Comparison of ENCODE assay signal across 21 mouse cellular contexts in the genomic region with DNA sequence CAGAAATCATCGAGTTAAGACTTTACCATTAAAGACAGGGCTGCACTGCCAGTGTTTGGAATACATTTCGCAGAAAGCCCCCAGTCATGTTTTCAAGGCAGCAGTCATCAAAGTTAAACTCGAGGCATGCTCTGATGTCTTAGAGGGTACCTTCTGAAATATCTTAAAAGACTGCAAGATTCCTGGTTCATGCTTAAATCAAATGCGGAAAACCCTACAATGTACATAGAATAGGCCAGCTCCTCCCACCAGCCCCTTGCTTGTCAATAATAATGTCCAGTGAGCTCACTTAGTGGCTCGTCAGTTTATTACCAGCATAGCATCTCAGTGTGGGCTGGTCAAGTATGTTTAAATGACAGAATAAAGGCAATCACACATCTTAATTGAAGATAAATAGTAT. TPM values are rescaled to one million over a fixed set of nuclear protein-coding genes. Genes with fewer than 3 reads are reported as not detected.
DNase-seq lines count a peak whose midpoint lies in the region; ATAC-seq lines count a peak whose summit lies in the region.
"Had no signal": no experiment of that assay in that cellular context is flagged by ENCODE, and none has a peak within 500 bp of the region (broad histone marks: within the 10 kb centered on the region; RNA-seq: fewer than 3 reads in every experiment).

No protein-coding gene starts in this region.

- no peaks in the 10 kb centered on the region for H3K9me3 ChIP-seq in forebrain, embryonic 12.5 days
- H3K9me3 ChIP-seq in forebrain, embryonic 11.5 days (ENCODE audit: control insufficient read depth, low read length), result no peaks in the 10 kb centered on the region
- H3K9me3 ChIP-seq in megakaryocyte, embryonic 14.5 days, result no peaks in the 10 kb centered on the region
- H3K9me3 ChIP-seq in hindbrain, embryonic 15.5 days, result no peaks in the 10 kb centered on the region
- no peaks in the 10 kb centered on the region for H3K9me3 ChIP-seq in neural tube, embryonic 13.5 days
- H3K9me3 ChIP-seq: embryonic facial prominence, embryonic 15.5 days; limb, embryonic 10.5 days; liver, embryonic 13.5 days; midbrain, embryonic 12.5 days had no signal

- no peak overlapping the region for H3K4me3 ChIP-seq in forebrain, embryonic 12.5 days (replicated peaks)
- no peak overlapping the region for H3K4me3 ChIP-seq in forebrain, embryonic 11.5 days (ENCODE audit: low read depth, low read length)
- peak overlapping the region; percentile 84 for H3K4me3 ChIP-seq in megakaryocyte, embryonic 14.5 days (replicated peaks)
- peak overlapping the region; percentile 10 for H3K4me3 ChIP-seq in hindbrain, embryonic 15.5 days
- no peak overlapping the region for H3K4me3 ChIP-seq in neural tube, embryonic 13.5 days
- H3K4me3 ChIP-seq: embryonic facial prominence, embryonic 15.5 days; limb, embryonic 10.5 days; midbrain, embryonic 12.5 days had no signal

- H3K27ac ChIP-seq in forebrain, embryonic 12.5 days, result no peak overlapping the region
- H3K27ac ChIP-seq in forebrain, embryonic 11.5 days (ENCODE audit: low read depth, low read length), result no peak overlapping the region
- no peak overlapping the region for H3K27ac ChIP-seq in hindbrain, embryonic 15.5 days (replicated peaks)
- no peak overlapping the region for H3K27ac ChIP-seq in neural tube, embryonic 13.5 days (replicated peaks)
- H3K27ac ChIP-seq: embryonic facial prominence, embryonic 15.5 days; limb, embryonic 10.5 days; liver, embryonic 13.5 days; midbrain, embryonic 12.5 days had no signal

- H3K9ac ChIP-seq in forebrain, embryonic 12.5 days, result no peak overlapping the region
- no peak overlapping the region for H3K9ac ChIP-seq in forebrain, embryonic 11.5 days (ENCODE audit: low read length)
- peak overlapping the region; percentile 14; the same call in 1 of the 2 replicates for H3K9ac ChIP-seq in hindbrain, embryonic 15.5 days
- H3K9ac ChIP-seq in neural tube, embryonic 13.5 days, result no peak overlapping the region
- H3K9ac ChIP-seq: embryonic facial prominence, embryonic 15.5 days; liver, embryonic 13.5 days; midbrain, embryonic 12.5 days had no signal

- no peaks in the 10 kb centered on the region; the same call in 1 of the 2 replicates for H3K36me3 ChIP-seq in forebrain, embryonic 12.5 days (replicated peaks)
- H3K36me3 ChIP-seq in forebrain, embryonic 11.5 days (ENCODE audit: control insufficient read depth, insufficient read depth, low read length), result no peaks in the 10 kb centered on the region
- peaks cover 56% of the 10 kb centered on the region for H3K36me3 ChIP-seq in megakaryocyte, embryonic 14.5 days (replicated peaks; ENCODE audit: low read length)
- no peaks in the 10 kb centered on the region for H3K36me3 ChIP-seq in hindbrain, embryonic 15.5 days
- H3K36me3 ChIP-seq in neural tube, embryonic 13.5 days, result 0 out of 2 replicates have a peak, but pooled peaks cover 3% of the 10 kb centered on the region
- H3K36me3 ChIP-seq: limb, embryonic 10.5 days; midbrain, embryonic 12.5 days had no signal

- H3K4me1 ChIP-seq in forebrain, embryonic 12.5 days, result peaks cover 22% of the 10 kb centered on the region
- H3K4me1 ChIP-seq in forebrain, embryonic 11.5 days (replicated peaks; ENCODE audit: control insufficient read depth, insufficient read depth, low read length), result peaks cover 5% of the 10 kb centered on the region; the same call in 1 of the 2 replicates
- H3K4me1 ChIP-seq in megakaryocyte, embryonic 14.5 days, result peaks cover 56% of the 10 kb centered on the region
- peaks cover 22% of the 10 kb centered on the region for H3K4me1 ChIP-seq in hindbrain, embryonic 15.5 days (replicated peaks)
- H3K4me1 ChIP-seq in neural tube, embryonic 13.5 days (replicated peaks), result peaks cover 31% of the 10 kb centered on the region

- no peaks in the 10 kb centered on the region for H3K27me3 ChIP-seq in forebrain, embryonic 12.5 days
- no peaks in the 10 kb centered on the region for H3K27me3 ChIP-seq in forebrain, embryonic 11.5 days (ENCODE audit: control insufficient read depth, insufficient read depth, low read length)
- no peaks in the 10 kb centered on the region for H3K27me3 ChIP-seq in megakaryocyte, embryonic 14.5 days (replicated peaks)
- no peaks in the 10 kb centered on the region for H3K27me3 ChIP-seq in hindbrain, embryonic 15.5 days
- no peaks in the 10 kb centered on the region for H3K27me3 ChIP-seq in neural tube, embryonic 13.5 days
- H3K27me3 ChIP-seq: embryonic facial prominence, embryonic 15.5 days; liver, embryonic 13.5 days; midbrain, embryonic 12.5 days had no signal

- no peak for ATAC-seq in forebrain, embryonic 12.5 days (ENCODE audit: low FRiP score)
- no peak for ATAC-seq in forebrain, embryonic 11.5 days (replicated peaks; ENCODE audit: low FRiP score)
- no peak for ATAC-seq in megakaryocyte, adult 5-6 weeks (ENCODE audit: poor library complexity, severe bottlenecking)
- ATAC-seq in hindbrain, embryonic 15.5 days (ENCODE audit: low FRiP score, low read depth), result no peak
- no peak for ATAC-seq in neural tube, embryonic 13.5 days (ENCODE audit: low read depth)
- ATAC-seq in CD4-positive, CD25-positive, alpha-beta regulatory T cell, adult 4 months, result no peak

- H3K4me2 ChIP-seq in forebrain, embryonic 12.5 days, result 0 out of 2 replicates have a peak overlapping the region, but pooled peaks have one; percentile 17
- no peak overlapping the region for H3K4me2 ChIP-seq in forebrain, embryonic 11.5 days (ENCODE audit: low read depth, low read length, severe bottlenecking)
- peak overlapping the region; percentile 97 for H3K4me2 ChIP-seq in hindbrain, embryonic 15.5 days
- H3K4me2 ChIP-seq in neural tube, embryonic 13.5 days, result peak overlapping the region; percentile 29
- H3K4me2 ChIP-seq: embryonic facial prominence, embryonic 15.5 days had no signal

- DNase-seq in forebrain, embryonic 11.5 days (ENCODE audit: low spot score), result no peak
- DNase-seq in adrenal gland, postnatal 36 days, result no peak
- DNase-seq: cerebellum, adult 9-10 months; gastrocnemius, postnatal 14 days; kidney, adult 9 months; kidney, postnatal 4 days; layer of hippocampus, postnatal 36 days; liver, embryonic 13.5 days; lung, postnatal 10 days; right cerebral cortex, adult 18-20 months; spleen, adult 18-20 months; thymus, postnatal 36 days had no signal

- 59% methylated on average over 5 of the region's 5 CpGs for WGBS in forebrain, embryonic 12.5 days
- WGBS in forebrain, embryonic 11.5 days, result 68% methylated on average over 5 of the region's 5 CpGs
- 58% methylated on average over 5 of the region's 5 CpGs for WGBS in hindbrain, embryonic 15.5 days
- 69% methylated on average over 5 of the region's 5 CpGs for WGBS in neural tube, embryonic 13.5 days

RNA-seq across cellular contexts. Expression of a gene that starts 3.0 kb away (rescaled TPM):
- 7.9 and 8.9 TPM in 2 replicates for polyA plus RNA-seq in forebrain, embryonic 12.5 days (2016; fragmentation: Nextera tagmentation; extraction: Ambion mirVana)
- polyA plus RNA-seq in forebrain, embryonic 11.5 days (2014; fragmentation: Nextera tagmentation; extraction: Ambion mirVana), result 5.8 and 7.1 TPM in 2 replicates
- polyA plus RNA-seq in megakaryocyte, embryonic 14.5 days (2012; ENCODE audit: insufficient read depth, low replicate concordance), result 16.0 and 17.5 TPM in 2 replicates
- 32.6 and 34.5 TPM in 2 replicates for total RNA-seq in megakaryocyte, adult 5-6 weeks (2015)
- total RNA-seq in megakaryocyte, adult 5-6 weeks (2017), result 20.7 and 26.8 TPM in 2 replicates
- 8.9 and 10.5 TPM in 2 replicates for polyA plus RNA-seq in hindbrain, embryonic 15.5 days (2015; fragmentation: Nextera tagmentation; extraction: Ambion mirVana)
- polyA plus RNA-seq in neural tube, embryonic 13.5 days (2015; fragmentation: Nextera tagmentation; extraction: Ambion mirVana), result 7.4 and 8.3 TPM in 2 replicates
- 10 to 100 TPM; 23.5 to 28.4 TPM for total RNA-seq in adrenal gland, postnatal 36 days (2021)
- 10 to 100 TPM; 10.0 to 10.4 TPM for polyA plus RNA-seq in CD4-positive, CD25-positive, alpha-beta regulatory T cell, adult 4 months (2017; shearing (Covaris generic))

Comparison
In these comparisons a context has a peak if more than half of its experiments do, and no peak if none do; other contexts are left out.
1. H3K4me3 ChIP-seq: peak in megakaryocyte, embryonic 14.5 days (single experiment) and hindbrain, embryonic 15.5 days (single experiment); none in forebrain, embryonic 12.5 days (single experiment), forebrain, embryonic 11.5 days (single experiment) and neural tube, embryonic 13.5 days (single experiment).